Mouse (Mus musculus): ENCODE data around the gene Arhgap4. TPM values are rescaled to one million over a fixed set of nuclear protein-coding genes. Genes with fewer than 3 reads are reported as not detected.

The Arhgap4 gene
- polyA plus RNA-seq, 1 experiment from 2014 or later, result 2.6 TPM

DNA sequence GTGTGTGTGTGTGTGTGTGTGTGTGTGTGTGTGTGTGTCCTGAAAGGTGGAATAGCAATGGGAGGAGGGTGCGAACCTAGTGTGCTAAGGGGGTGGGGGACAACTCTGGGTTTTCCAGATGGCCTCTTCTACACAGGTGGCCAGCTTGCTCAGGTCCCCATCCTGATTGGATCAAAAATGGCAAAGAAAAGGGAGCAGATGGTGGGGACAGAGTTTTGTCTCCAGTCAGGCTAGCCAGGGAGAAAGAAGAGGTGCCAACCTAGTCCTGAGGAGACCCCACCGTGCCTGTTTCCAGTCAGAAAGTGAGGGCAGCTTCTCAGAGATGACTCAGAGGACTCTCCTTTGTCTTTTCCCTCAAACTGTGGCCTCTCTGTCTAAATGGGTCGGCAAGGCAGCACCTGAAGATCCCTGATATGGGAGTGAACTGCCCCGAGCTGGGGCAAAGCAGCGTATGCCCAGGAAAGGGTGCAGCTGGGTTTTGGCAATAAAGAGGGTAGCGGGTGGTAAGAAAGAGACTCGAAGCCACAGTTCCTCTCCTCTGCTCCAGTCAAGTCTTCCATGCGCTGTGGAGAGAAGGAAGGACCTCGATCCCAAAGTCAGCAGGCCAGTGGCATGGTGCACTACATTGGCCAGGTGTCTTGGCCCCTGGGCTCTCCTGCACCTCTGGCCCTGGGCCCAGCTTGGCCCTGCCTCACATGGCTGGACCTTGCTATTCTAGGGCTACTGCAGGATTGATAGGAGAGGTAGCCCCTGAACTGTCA, 67.2 kb downstream of the Arhgap4 start:
- DNase-seq, result no peak

More for the DNA sequence above, 67.2 kb downstream of the Arhgap4 start:
- no peaks in the 10 kb centered on the region for H3K4me1 ChIP-seq (ENCODE audit: insufficient read depth)
- no peaks in the 10 kb centered on the region for H3K36me3 ChIP-seq (ENCODE audit: insufficient read depth)
- ATAC-seq (ENCODE audit: insufficient read depth), result no peak
- 80% methylated on average over 9 of the region's 9 CpGs for WGBS
- no peak overlapping the region for H3K27ac ChIP-seq (ENCODE audit: low read depth)
- H3K4me2 ChIP-seq, result no peak overlapping the region
- TF ChIP-seq CTCF (IDR thresholded peaks at IDR 0.05; ENCODE audit: low read depth), result no peak
- no peak overlapping the region for H3K9ac ChIP-seq
- no peaks in the 10 kb centered on the region for H3K27me3 ChIP-seq (ENCODE audit: insufficient read depth, low read length)
- H3K9me3 ChIP-seq (ENCODE audit: low read depth, low read length), result no peaks in the 10 kb centered on the region
- no peak overlapping the region for H3K4me3 ChIP-seq (ENCODE audit: low read depth, low read length)

Other genes with a start within 250 kb of the Arhgap4 start
- 7.4 and 10.6 TPM in 2 replicates for gene Slc6a8, start 248.7 kb downstream of the Arhgap4 start, polyA plus RNA-seq (2014; fragmentation: Nextera tagmentation; extraction: Ambion mirVana)
- 235 and 244 TPM in 2 replicates for gene Bcap31, start 205.7 kb downstream of the Arhgap4 start, polyA plus RNA-seq (2014; fragmentation: Nextera tagmentation; extraction: Ambion mirVana)
- 15.5 and 15.6 TPM in 2 replicates for gene Abcd1, start 205.3 kb downstream of the Arhgap4 start, polyA plus RNA-seq (2014; fragmentation: Nextera tagmentation; extraction: Ambion mirVana)
- 0.32 and 0.42 TPM in 2 replicates for gene Plxnb3, start 164.8 kb downstream of the Arhgap4 start, polyA plus RNA-seq (2014; fragmentation: Nextera tagmentation; extraction: Ambion mirVana)
- 1.2 and 2.1 TPM in 2 replicates for gene Srpk3, start 147.5 kb downstream of the Arhgap4 start, polyA plus RNA-seq (2014; fragmentation: Nextera tagmentation; extraction: Ambion mirVana)
- 210 and 219 TPM in 2 replicates for gene Idh3g, start 135.0 kb downstream of the Arhgap4 start, polyA plus RNA-seq (2014; fragmentation: Nextera tagmentation; extraction: Ambion mirVana)
- 187 and 199 TPM in 2 replicates for gene Ssr4, start 134.8 kb downstream of the Arhgap4 start, polyA plus RNA-seq (2014; fragmentation: Nextera tagmentation; extraction: Ambion mirVana)
- 0.99 and 1.3 TPM in 2 replicates for gene Pdzd4, start 96.9 kb downstream of the Arhgap4 start, polyA plus RNA-seq (2014; fragmentation: Nextera tagmentation; extraction: Ambion mirVana)
- not detected in 2 replicates for gene Avpr2, start 29.8 kb downstream of the Arhgap4 start, polyA plus RNA-seq (2014; fragmentation: Nextera tagmentation; extraction: Ambion mirVana)
- 1.5 and 2.8 TPM in 2 replicates for gene L1cam, start 25.8 kb downstream of the Arhgap4 start, polyA plus RNA-seq (2014; fragmentation: Nextera tagmentation; extraction: Ambion mirVana)
- gene Naa10, start 74 bp upstream of the Arhgap4 start, polyA plus RNA-seq (2014; fragmentation: Nextera tagmentation; extraction: Ambion mirVana), result 137 and 146 TPM in 2 replicates
- 28.9 and 33.6 TPM in 2 replicates for gene Renbp, start 9.0 kb upstream of the Arhgap4 start, polyA plus RNA-seq (2014; fragmentation: Nextera tagmentation; extraction: Ambion mirVana)
- gene Hcfc1, start 44.5 kb upstream of the Arhgap4 start, polyA plus RNA-seq (2014; fragmentation: Nextera tagmentation; extraction: Ambion mirVana), result 73.6 and 81.3 TPM in 2 replicates
- gene Irak1, start 102.0 kb upstream of the Arhgap4 start, polyA plus RNA-seq (2014; fragmentation: Nextera tagmentation; extraction: Ambion mirVana), result 68.3 and 70.0 TPM in 2 replicates
- gene Opn1mw, start 205.6 kb upstream of the Arhgap4 start, polyA plus RNA-seq (2014; fragmentation: Nextera tagmentation; extraction: Ambion mirVana), result not detected in 2 replicates
- 11.6 and 11.9 TPM in 2 replicates for gene Mecp2, start 213.5 kb upstream of the Arhgap4 start, polyA plus RNA-seq (2014; fragmentation: Nextera tagmentation; extraction: Ambion mirVana)
- gene Tex28, start 246.0 kb upstream of the Arhgap4 start, polyA plus RNA-seq (2014; fragmentation: Nextera tagmentation; extraction: Ambion mirVana), result not detected in 2 replicates